Mouse (Mus musculus) lung, embryonic 16.5 days (tissue): Measurements from ENCODE around the gene Vil1. TPM values are rescaled to one million over a fixed set of nuclear protein-coding genes. Genes with fewer than 3 reads are reported as not detected.

Source experiments
- ATAC-seq: fragments of 200-750 bp; cut with Nextera tagmentation; 2 replicates; pipeline ENCODE4 v1.8.0; 2017; ENCODE audit warnings: low read depth, mild to moderate bottlenecking, moderate library complexity
- H3K27ac ChIP-seq: fragments of 300-500 bp; sonication (generic); 2 replicates; pipeline ENCODE4 v1.5.1; 2014; ENCODE audit warnings: mild to moderate bottlenecking, control low read depth, low read length
- H3K27me3 ChIP-seq: fragments of 300-500 bp; sonication (generic); 2 replicates; pipeline ENCODE4 v1.6.1; 2014; ENCODE audit warnings: low read depth, low read length, mixed read lengths; ENCODE audit not compliant: control insufficient read depth, insufficient read depth
- H3K36me3 ChIP-seq: fragments of 300-500 bp; sonication (generic); 2 replicates; pipeline ENCODE4 v1.6.1; 2014; ENCODE audit warnings: low read length; ENCODE audit not compliant: control insufficient read depth, insufficient read depth
- H3K4me1 ChIP-seq: fragments of 300-500 bp; sonication (generic); replicated peaks from 2 replicates; pipeline ENCODE4 v1.6.1; 2014; ENCODE audit warnings: low read length, mixed read lengths; ENCODE audit not compliant: control insufficient read depth, insufficient read depth
- H3K4me2 ChIP-seq: fragments of 300-500 bp; sonication (generic); 2 replicates; pipeline ENCODE4 v1.6.1; 2014; ENCODE audit warnings: low read depth, low read length, control low read depth
- H3K4me3 ChIP-seq: fragments of 300-500 bp; sonication (generic); 2 replicates; pipeline ENCODE4 v1.5.1; 2014; ENCODE audit warnings: mild to moderate bottlenecking, low read length, control low read depth
- H3K9ac ChIP-seq: fragments of 300-500 bp; sonication (generic); 2 replicates; pipeline ENCODE4 v1.6.1; 2014; ENCODE audit warnings: low read length, control low read depth
- H3K9me3 ChIP-seq: fragments of 300-500 bp; sonication (generic); 2 replicates; pipeline ENCODE4 v1.6.1; 2016; ENCODE audit warnings: low read length; ENCODE audit not compliant: control insufficient read depth
- WGBS: fragments of 180-500 bp; shearing (Covaris S2); extraction: QIAGEN DNeasy Blood & Tissue Kit; methylation state at CpG from one replicate; pipeline ENCODE4 v1.1.7; 2014; 5-methylcytosine and 5-hydroxymethylcytosine counted together
- polyA plus RNA-seq: library from polyadenylated mRNA; unstranded; fragments of >200 nt; fragmentation: Nextera tagmentation; extraction: Ambion mirVana; gene quantifications from 2 replicates; pipeline ENCODE4 v1.2.1, GENCODE M21; 2015

Gene Vil1
- polyA plus RNA-seq = 0.43 and 0.87 TPM in 2 replicates

DNA sequence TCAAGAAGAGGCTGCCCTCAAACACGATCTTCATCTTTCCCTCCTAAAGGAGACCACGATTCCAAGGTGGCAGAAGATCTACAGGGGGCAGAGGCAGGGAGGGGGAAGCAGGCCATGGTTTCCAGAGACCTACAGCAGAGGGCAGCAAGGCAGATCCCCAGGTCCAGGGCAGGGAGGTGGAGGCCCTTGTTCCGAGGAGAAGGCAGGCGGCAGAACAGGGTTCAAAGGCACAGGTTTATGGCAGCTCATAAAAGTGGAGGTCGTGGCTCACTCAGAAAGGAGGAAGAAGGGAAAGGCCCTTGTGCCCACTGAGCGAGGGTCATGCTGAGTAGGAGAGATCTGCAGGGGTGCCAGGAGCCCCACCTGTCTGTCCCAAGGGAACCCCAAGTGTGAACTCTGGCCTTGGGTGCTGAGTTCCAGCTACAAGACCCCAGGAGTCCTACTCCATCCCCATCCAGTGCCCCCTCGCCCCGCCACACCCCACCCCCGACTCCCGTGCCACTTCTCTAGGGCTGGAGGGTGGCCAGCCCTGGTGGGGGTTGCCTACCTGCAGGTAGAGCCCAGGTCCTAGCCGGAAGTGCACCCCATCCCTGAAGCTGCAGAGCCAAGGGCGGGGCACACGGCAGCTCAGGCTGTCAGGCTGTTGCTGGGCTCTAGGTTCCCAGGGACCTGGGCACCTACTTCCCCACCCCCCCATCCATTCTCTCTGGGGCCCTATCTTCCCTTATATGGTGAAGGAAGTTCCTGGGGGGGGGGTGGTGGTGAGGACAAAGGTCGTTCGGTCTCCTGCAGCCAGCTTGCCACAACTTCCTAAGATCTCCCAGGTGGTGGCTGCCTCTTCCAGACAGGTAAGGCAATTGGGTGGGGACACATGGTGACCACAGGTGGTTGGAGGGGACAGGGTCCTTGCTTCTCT lies at the start of gene Vil1:
Gene Vil1, plus strand, starts transcription at position 788 of the 916 bp plus-strand sequence.
- WGBS = 46% methylated on average over 15 of the region's 15 CpGs
- Histone ChIP-seq H3K9ac (no peak within 1 kb of the TSS), H3K27me3 (no peaks in the 10 kb centered on the region), H3K4me3 (no peak within 1 kb of the TSS), H3K36me3 (no peaks in the 10 kb centered on the region), H3K4me2 (no peak within 1 kb of the TSS), H3K4me1 (no peaks in the 10 kb centered on the region), H3K27ac (no peak within 1 kb of the TSS), H3K9me3 (no peaks in the 10 kb centered on the region)
- 0 out of 2 replicates have a peak, but pooled peaks have one; percentile 15 for ATAC-seq

DNA sequence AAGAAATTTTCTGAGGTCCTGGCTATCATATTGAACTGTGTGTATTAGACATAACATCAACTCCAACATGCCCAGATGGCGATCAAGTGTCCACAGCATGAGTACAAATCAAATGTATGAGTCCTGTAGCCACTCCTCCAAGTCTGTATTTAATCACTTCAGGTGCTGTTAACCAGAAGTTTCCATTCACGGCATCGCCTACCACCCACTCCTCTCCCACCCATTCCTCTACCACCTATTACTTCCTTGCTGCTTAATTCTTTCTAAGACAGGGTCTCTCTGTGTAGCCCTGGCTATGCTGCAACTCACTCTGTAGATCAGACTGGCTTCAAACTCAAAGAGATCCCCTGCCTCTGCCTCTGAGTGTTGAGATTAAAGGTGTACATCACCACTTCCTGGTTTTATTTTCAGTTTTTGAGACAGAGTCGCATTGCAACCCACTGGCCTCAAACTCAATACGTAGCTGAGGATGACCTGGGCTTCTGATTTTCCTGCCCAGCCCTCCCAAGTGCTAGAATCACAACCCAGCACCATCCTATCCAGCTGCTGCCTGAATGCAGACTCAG lies 49.1 kb upstream of the Vil1 start:
- no peak overlapping the region for H3K4me3 ChIP-seq
- no peaks in the 10 kb centered on the region for H3K36me3 ChIP-seq
- no peaks in the 10 kb centered on the region for H3K9me3 ChIP-seq
- WGBS = 73% methylated on average over 5 of the region's 5 CpGs
- H3K9ac ChIP-seq = no peak overlapping the region
- H3K27ac ChIP-seq = no peak overlapping the region
- no peak for ATAC-seq
- no peak overlapping the region for H3K4me2 ChIP-seq
- H3K27me3 ChIP-seq = no peaks in the 10 kb centered on the region
- H3K4me1 ChIP-seq = no peaks in the 10 kb centered on the region

DNA sequence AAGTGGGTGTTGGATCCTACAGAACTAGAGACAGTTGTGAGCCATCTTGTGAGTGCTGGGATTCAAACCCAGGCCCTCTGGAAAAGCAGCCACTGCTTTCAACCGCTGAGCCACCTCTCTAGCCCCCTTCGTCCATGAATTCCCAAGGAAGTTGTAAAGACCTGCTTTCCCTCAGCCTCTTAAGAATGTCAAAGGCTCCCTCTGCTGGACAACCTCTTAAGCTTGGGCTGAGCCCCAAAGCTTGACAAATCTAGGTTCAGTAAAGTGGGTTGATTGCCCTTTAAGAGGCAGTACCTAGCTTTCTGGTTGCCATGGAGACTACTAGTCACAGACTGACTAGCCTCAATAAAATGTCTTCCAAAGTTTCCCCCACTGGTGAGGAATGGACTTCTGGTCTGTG lies 47.4 kb upstream of the Vil1 start, which contains the start of gene Catip:
Gene Catip, plus strand, starts transcription at position 297 of the 400 bp plus-strand sequence.
- no peak within 1 kb of the TSS for H3K9ac ChIP-seq
- H3K4me2 ChIP-seq = no peak within 1 kb of the TSS
- H3K4me1 ChIP-seq = no peaks in the 10 kb centered on the region
- H3K27ac ChIP-seq = no peak within 1 kb of the TSS
- ATAC-seq = peak; percentile 76
- H3K4me3 ChIP-seq = no peak within 1 kb of the TSS
- H3K36me3 ChIP-seq = no peaks in the 10 kb centered on the region
- H3K27me3 ChIP-seq = no peaks in the 10 kb centered on the region
- H3K9me3 ChIP-seq = no peaks in the 10 kb centered on the region
- WGBS = 0% methylated on average over 2 of the region's 2 CpGs

DNA sequence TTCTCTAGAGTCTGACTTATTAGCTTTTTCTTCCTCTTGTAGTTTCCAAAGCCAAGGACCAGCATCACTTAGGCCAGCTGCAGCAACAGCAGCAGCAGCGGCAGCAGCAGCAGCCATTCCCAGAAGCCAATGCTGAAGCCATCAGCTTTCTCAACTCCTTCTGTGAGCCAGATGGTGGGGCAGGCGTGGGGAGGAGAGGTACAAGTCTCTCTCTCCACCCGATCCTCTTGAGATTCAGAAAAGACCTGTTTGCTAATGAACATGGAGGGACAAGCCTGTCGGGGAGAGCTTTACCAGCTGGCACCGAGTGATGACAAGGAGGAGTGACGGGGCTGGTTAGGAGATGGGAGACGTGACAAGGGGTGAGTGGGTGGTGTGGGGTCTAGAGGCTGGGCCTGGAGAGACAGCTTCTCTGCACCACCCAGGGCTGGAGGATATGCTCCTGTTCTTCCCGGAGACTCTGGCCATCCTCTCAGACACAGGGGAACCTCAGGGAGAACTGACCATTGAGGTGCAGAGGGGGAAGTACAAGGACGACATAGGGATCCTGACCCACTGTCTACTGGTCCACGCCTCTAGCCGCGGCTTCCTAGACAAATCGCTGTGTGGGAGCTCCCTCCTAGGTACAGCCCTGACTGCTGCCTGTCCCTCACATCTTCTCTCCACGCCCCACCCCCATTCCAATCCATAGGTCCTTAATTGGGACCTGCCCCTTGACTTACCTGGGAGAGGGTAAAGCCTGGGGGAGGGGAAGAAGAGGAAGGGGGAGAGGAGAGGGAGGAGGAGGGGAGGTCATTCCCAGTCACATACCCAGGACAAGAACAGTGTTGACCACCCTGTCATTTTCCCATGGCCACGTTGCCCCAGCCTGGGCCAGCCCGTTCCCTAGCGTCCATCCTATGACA lies 46.6 kb upstream of the Vil1 start:
- peak; percentile 34 for ATAC-seq

DNA sequence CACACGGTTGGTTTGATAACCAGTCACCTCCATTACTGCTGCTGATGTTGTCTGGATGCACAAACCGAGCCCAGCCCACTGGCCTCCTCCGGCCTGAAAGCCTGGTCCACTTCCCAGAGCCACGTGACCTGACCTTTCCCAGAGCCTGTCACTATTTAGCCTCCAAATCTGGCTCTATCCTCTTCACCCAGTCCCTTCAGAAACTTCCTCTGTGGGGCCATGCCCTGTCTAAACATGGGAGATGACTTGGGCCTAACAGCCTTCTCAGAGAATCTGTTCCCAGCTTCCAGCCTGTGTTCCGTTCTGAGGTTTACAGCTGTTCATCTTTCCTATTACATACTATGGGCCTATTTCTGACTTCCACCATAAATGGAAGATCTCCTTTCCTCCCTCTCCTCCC lies 45.7 kb upstream of the Vil1 start:
- Histone ChIP-seq H3K4me1 (peaks cover 6% of the 10 kb centered on the region), H3K9me3 (no peaks in the 10 kb centered on the region), H3K36me3 (no peaks in the 10 kb centered on the region), H3K9ac (no peak overlapping the region), H3K27ac (no peak overlapping the region), H3K4me3 (no peak overlapping the region), H3K4me2 (no peak overlapping the region), H3K27me3 (no peaks in the 10 kb centered on the region)
- 57% methylated on average over 5 of the region's 5 CpGs for WGBS
- 0 out of 2 replicates have a peak, but pooled peaks have one; percentile 3 for ATAC-seq

More for the DNA sequence above, 46.6 kb upstream of the Vil1 start:
- Histone ChIP-seq H3K36me3 (no peaks in the 10 kb centered on the region), H3K9me3 (no peaks in the 10 kb centered on the region), H3K27ac (no peak overlapping the region), H3K4me1 (peaks cover under 1% of the 10 kb centered on the region; the same call in 1 of the 2 replicates), H3K27me3 (no peaks in the 10 kb centered on the region), H3K4me2 (no peak overlapping the region), H3K9ac (no peak overlapping the region), H3K4me3 (no peak overlapping the region)
- WGBS = 48% methylated on average over 17 of the region's 17 CpGs

DNA sequence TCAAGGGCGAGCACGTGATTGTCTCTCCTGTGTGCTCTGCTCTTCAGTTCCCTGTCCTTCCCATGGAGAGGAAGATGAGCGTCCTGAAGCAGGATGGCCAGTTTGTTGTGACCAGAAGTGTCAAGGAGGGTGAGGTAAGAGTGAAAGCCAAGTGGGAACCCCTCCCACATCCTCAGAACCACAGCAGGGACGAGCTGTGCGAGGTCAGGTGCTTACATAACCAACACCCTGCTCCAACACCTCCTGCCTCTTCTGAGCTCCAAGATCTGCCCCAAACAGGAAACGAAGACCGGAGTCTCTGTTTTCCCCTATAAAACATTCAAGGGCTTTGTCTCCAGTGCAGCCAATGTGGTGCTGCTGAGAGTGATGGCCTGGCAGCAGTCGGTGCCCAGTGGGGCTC lies 44.9 kb upstream of the Vil1 start:
- Histone ChIP-seq H3K9me3 (no peaks in the 10 kb centered on the region), H3K27me3 (no peaks in the 10 kb centered on the region), H3K4me2 (no peak overlapping the region), H3K4me1 (peaks cover 6% of the 10 kb centered on the region), H3K27ac (no peak overlapping the region), H3K36me3 (no peaks in the 10 kb centered on the region), H3K9ac (no peak overlapping the region), H3K4me3 (no peak overlapping the region)
- 55% methylated on average over 8 of the region's 8 CpGs for WGBS
- ATAC-seq = no peak

DNA sequence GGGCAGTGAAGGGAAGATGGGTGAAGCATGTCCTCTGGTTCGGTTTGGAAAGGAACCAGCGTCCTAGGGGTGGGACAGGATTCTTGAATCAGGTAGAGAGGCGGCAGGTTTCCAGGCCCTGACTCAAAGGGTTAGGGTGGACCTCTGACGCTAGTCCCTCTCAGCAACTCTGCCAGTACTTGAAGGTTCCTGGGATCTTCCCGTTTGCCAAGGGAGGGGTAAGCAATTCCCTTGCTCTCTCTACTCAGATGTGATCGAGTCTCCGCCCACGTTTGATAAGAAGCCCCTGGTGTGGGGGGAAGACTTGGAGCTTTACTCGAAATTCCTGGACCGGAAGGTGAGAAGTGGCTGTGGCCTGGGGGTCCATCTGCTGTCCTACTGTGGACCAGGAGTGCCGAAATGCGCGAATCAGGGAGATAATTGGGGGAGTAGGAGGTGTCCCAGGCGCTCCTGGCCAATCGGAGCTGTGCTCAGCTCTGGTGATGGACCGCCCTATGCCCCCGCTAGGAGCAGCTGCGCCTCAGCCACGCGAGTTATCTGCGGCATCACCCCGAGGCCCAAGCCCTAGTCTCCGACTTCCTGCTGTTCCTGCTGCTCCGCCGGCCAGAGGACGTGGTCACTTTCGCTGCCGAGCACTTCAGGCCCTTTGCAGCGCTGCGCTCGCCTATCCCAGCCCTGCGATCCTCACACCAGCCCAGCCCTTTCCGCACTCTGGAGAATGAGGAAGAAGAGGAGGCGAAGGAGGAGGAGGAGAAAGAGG lies 41.1 kb upstream of the Vil1 start:
- Histone ChIP-seq H3K4me2 (peak overlapping the region; percentile 56), H3K4me3 (peak overlapping the region; percentile 34), H3K27ac (no peak overlapping the region), H3K4me1 (peaks cover 6% of the 10 kb centered on the region), H3K36me3 (no peaks in the 10 kb centered on the region), H3K9me3 (no peaks in the 10 kb centered on the region), H3K27me3 (no peaks in the 10 kb centered on the region), H3K9ac (peak overlapping the region; percentile 36)
- 7% methylated on average over 34 of the region's 34 CpGs for WGBS
- ATAC-seq = peak; percentile 90

DNA sequence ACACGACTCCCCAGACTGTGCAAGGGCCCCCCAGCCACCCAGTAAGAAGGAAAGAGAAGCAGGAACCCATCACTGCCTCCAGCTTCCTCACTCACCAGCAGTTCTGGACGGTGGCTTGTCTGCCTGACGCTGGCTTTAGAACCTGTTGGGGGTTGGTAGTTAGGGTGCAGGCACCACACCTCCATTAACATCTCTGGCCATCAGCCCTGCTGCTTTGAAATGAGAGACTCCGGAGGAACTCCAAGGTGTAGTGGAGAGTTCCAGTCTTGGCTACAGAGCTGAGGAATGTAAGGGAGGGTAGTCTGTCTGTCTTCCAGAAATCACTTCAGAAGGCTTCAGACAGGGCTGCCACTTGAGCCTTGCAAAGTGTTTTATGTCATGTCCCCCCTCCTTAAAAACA lies 39.1 kb upstream of the Vil1 start:
- no peak overlapping the region for H3K9ac ChIP-seq
- no peaks in the 10 kb centered on the region for H3K36me3 ChIP-seq
- H3K27me3 ChIP-seq = no peaks in the 10 kb centered on the region
- H3K27ac ChIP-seq = no peak overlapping the region
- 42% methylated on average over 4 of the region's 4 CpGs for WGBS
- H3K4me2 ChIP-seq = no peak overlapping the region
- ATAC-seq = no peak
- H3K4me3 ChIP-seq = no peak overlapping the region
- no peaks in the 10 kb centered on the region for H3K9me3 ChIP-seq
- H3K4me1 ChIP-seq = peaks cover 6% of the 10 kb centered on the region
